Mouse (Mus musculus) stomach, embryonic 14.5 days (tissue): Measurements from ENCODE around the gene Prrc2c. TPM values are rescaled to one million over a fixed set of nuclear protein-coding genes. Genes with fewer than 3 reads are reported as not detected.
"Not testable (repeated sequence)": the region's sequence is repeated elsewhere in the genome, so short reads cannot be mapped to it uniquely, and the experiment has no call there.

Experiments used
- ATAC-seq: fragments of 200-750 bp; cut with Nextera tagmentation; 2 replicates; pipeline ENCODE4 v1.8.0; 2017; ENCODE audit warnings: low read depth, moderate TSS enrichment; ENCODE audit not compliant: insufficient number of reproducible peaks, insufficient read depth, low FRiP score
- H3K27ac ChIP-seq: fragments of 300-500 bp; sonication (generic); 2 replicates; pipeline ENCODE4 v1.5.1; 2014; ENCODE audit warnings: mild to moderate bottlenecking, low read length, moderate library complexity, mixed read lengths
- H3K27me3 ChIP-seq: fragments of 300-500 bp; sonication (generic); 2 replicates; pipeline ENCODE4 v1.6.1; 2014; ENCODE audit warnings: low read length, control low read depth, mixed read lengths; ENCODE audit not compliant: control insufficient read depth, insufficient read depth
- H3K36me3 ChIP-seq: fragments of 300-500 bp; sonication (generic); 2 replicates; pipeline ENCODE4 v1.6.1; 2014; ENCODE audit warnings: mild to moderate bottlenecking, control low read depth, low read length, moderate library complexity, mixed read lengths; ENCODE audit not compliant: control insufficient read depth, insufficient read depth
- H3K4me1 ChIP-seq: fragments of 300-500 bp; sonication (generic); 2 replicates; pipeline ENCODE4 v1.6.1; 2014; ENCODE audit warnings: low read length, control low read depth, mixed read lengths; ENCODE audit not compliant: control insufficient read depth, insufficient read depth
- H3K4me2 ChIP-seq: fragments of 300-500 bp; sonication (generic); replicated peaks from 2 replicates; pipeline ENCODE4 v1.6.1; 2014; ENCODE audit warnings: low read depth, low read length, control low read depth
- H3K4me3 ChIP-seq: fragments of 300-500 bp; sonication (generic); 2 replicates; pipeline ENCODE4 v1.5.1; 2014; ENCODE audit warnings: low read depth, low read length, control low read depth
- H3K9ac ChIP-seq: fragments of 300-500 bp; sonication (generic); replicated peaks from 2 replicates; pipeline ENCODE4 v1.6.1; 2014; ENCODE audit warnings: low read depth, mild to moderate bottlenecking, control low read depth, low read length, moderate library complexity, mixed read lengths
- H3K9me3 ChIP-seq: fragments of 300-500 bp; sonication (generic); 2 replicates; pipeline ENCODE4 v1.6.1; 2016; ENCODE audit warnings: low read depth, low read length, control low read depth; ENCODE audit not compliant: control insufficient read depth
- WGBS: fragments of 180-500 bp; shearing (Covaris S2); extraction: QIAGEN DNeasy Blood & Tissue Kit; methylation state at CpG from one replicate; pipeline ENCODE4 v1.1.7; 2014; 5-methylcytosine and 5-hydroxymethylcytosine counted together
- polyA plus RNA-seq: library from polyadenylated mRNA; unstranded; fragments of >200 nt; fragmentation: Nextera tagmentation; extraction: Ambion mirVana; gene quantifications from 2 replicates; pipeline ENCODE4 v1.2.1, GENCODE M21; 2014

Gene Prrc2c
- polyA plus RNA-seq = 203 and 211 TPM in 2 replicates

GRCm38 (mm10) chr1:162740401-162740835 lies at the start of gene Prrc2c:
TSS of gene Prrc2c (minus strand) at chr1:162740556.
- Histone ChIP-seq H3K9me3 (no peaks in the 10 kb centered on the region), H3K27me3 (no peaks in the 10 kb centered on the region), H3K4me1 (peaks cover 20% of the 10 kb centered on the region), H3K36me3 (no peaks in the 10 kb centered on the region), H3K4me3 (peak within 1 kb of the TSS; percentile 98), H3K4me2 (peak within 1 kb of the TSS; percentile 89), H3K27ac (peak within 1 kb of the TSS; percentile 99), H3K9ac (peak within 1 kb of the TSS; percentile 99)
- peak; percentile 96 for ATAC-seq
- whole genome bisulfite sequencing = under 1% methylated on average over 36 of the region's 36 CpGs

DNA sequence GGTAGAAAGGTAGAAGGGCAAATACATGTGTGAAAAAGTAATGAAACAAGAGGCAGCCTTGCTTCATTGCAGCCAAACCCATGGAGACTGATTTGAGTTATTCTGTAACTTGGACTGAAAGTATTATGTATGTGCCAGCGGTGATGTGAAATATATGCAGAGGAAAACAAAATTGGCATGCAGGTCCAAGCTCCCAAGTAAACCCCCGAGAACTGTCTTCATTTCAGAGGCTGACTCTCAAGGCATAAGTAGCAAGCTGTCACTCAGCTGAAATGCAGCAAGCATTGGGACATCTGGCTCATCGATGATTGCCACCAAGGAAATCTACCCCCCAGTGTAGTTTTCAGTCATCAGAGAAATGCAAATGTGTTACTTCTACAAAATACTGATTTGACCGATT lies 44.9 kb upstream of the Prrc2c start:
- ATAC-seq = no peak
- Histone ChIP-seq H3K4me3 (no peak overlapping the region), H3K27ac (no peak overlapping the region), H3K36me3 (no peaks in the 10 kb centered on the region), H3K9me3 (no peaks in the 10 kb centered on the region), H3K4me2 (no peak overlapping the region), H3K27me3 (no peaks in the 10 kb centered on the region), H3K9ac (no peak overlapping the region), H3K4me1 (no peaks in the 10 kb centered on the region)
- 85% methylated on average over 4 of the region's 4 CpGs for WGBS

- Histone ChIP-seq H3K36me3 (no peaks in the 10 kb centered on the region), H3K9ac (no peak overlapping the region), H3K4me2 (no peak overlapping the region), H3K9me3 (no peaks in the 10 kb centered on the region), H3K27ac (no peak overlapping the region), H3K4me3 (no peak overlapping the region), H3K4me1 (no peaks in the 10 kb centered on the region), H3K27me3 (no peaks in the 10 kb centered on the region)
- ATAC-seq = no peak
- WGBS = 77% methylated on average over 7 of the region's 7 CpGs
Measured at GRCm38 (mm10) chr1:162783669-162784248, 43.4 kb upstream of the Prrc2c start.

GRCm38 (mm10) chr1:162781035-162781434 lies 40.7 kb upstream of the Prrc2c start:
- H3K27ac ChIP-seq, ATAC-seq, H3K4me2 ChIP-seq, H3K27me3 ChIP-seq, H3K36me3 ChIP-seq, H3K9me3 ChIP-seq, H3K4me1 ChIP-seq, H3K4me3 ChIP-seq, H3K9ac ChIP-seq: not testable (repeated sequence)
- 96% methylated on average over 2 of the region's 2 CpGs for WGBS

- Histone ChIP-seq H3K4me3 (no peak overlapping the region), H3K9ac (no peak overlapping the region), H3K27ac (no peak overlapping the region), H3K4me1 (no peaks in the 10 kb centered on the region), H3K36me3 (no peaks in the 10 kb centered on the region), H3K27me3 (no peaks in the 10 kb centered on the region), H3K9me3 (no peaks in the 10 kb centered on the region), H3K4me2 (no peak overlapping the region)
- WGBS = 85% methylated on average over 5 of the region's 5 CpGs
- no peak for ATAC-seq
Measured at GRCm38 (mm10) chr1:162777943-162778538, 37.7 kb upstream of the Prrc2c start.

DNA sequence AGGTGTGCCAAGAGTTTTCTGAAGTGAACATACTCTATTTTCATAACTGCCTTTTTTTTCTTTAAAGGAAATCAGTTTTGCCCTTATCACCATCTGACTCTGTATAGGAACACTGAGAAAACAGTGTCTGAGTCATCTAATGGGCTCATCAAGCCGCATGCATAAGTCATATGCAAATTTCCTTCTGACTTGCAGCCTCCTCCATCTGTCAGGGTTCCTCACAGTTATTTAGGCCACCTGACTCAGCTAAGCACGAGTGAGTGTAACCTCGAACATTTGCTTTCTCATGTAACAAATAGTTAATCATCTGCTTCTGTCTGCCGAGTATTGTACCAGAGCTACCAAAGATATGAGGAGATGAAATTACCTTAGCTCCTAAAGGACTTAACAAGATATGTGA lies 33.3 kb upstream of the Prrc2c start:
- WGBS = 58% methylated on average over 4 of the region's 4 CpGs
- no peak overlapping the region for H3K4me3 ChIP-seq
- ATAC-seq = no peak
- no peak overlapping the region for H3K27ac ChIP-seq
- no peaks in the 10 kb centered on the region for H3K27me3 ChIP-seq
- no peaks in the 10 kb centered on the region for H3K36me3 ChIP-seq
- no peaks in the 10 kb centered on the region for H3K9me3 ChIP-seq
- H3K9ac ChIP-seq = no peak overlapping the region
- no peaks in the 10 kb centered on the region for H3K4me1 ChIP-seq
- no peak overlapping the region for H3K4me2 ChIP-seq

DNA sequence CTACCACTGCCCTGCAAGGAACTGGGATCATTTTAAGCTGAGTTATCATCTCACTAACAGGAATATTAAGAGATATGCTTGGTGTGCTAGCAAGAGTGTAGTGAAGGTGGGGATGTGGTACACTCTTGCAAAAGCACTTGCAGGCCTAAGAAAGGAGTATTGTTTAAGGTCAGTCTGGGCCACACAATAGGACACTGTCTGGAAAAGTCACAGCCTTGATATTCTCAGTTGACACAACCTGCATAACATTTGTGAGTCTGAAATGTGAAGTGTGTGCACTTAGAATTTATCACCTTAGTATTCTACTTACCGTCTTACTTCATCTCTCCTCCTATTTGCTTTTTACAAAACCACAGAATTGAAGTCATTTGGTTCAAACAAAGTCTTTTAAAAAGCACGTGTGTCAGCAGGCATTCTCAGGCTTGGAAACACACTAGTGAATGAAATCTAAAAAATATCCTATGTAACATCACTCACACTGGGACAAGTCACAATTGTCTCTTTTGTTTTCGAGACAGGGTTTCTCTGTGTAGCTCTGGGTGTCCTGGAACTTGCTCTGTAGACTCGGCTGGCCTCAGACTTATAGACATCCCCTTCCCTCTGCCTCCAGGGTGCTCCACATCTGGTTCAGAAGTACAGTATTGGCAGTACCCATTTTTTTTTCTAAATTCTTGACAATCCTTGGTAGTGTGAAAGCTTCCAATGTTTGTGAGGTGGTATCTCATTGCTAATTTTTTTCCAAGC lies 31.4 kb upstream of the Prrc2c start:
- ATAC-seq = no peak
- Histone ChIP-seq H3K4me2 (no peak overlapping the region), H3K4me3 (no peak overlapping the region), H3K36me3 (no peaks in the 10 kb centered on the region), H3K27ac (no peak overlapping the region), H3K4me1 (no peaks in the 10 kb centered on the region), H3K9ac (no peak overlapping the region), H3K9me3 (no peaks in the 10 kb centered on the region), H3K27me3 (no peaks in the 10 kb centered on the region)
- WGBS = 70% methylated on average over 4 of the region's 4 CpGs

DNA sequence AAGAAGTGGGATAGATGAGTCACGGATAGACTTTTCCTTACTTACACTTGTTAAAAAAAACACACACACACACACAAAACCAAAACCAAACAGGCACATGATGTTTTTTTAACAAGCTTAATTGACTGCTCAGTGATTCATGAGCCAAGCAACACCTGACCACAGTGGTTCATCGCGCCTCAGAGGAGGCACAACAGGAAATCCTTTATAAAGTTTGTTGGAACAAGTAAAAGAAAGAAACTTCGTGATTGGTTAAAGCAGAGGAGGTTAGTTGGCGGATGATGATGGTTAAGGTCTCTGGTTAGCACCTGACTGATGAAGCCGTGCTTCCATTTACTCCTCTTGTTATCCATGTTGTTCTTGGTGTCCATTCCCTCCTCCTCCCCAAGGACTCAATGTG lies 11.7 kb upstream of the Prrc2c start:
- Histone ChIP-seq H3K27me3 (no peaks in the 10 kb centered on the region), H3K9me3 (no peaks in the 10 kb centered on the region), H3K36me3 (no peaks in the 10 kb centered on the region), H3K4me3 (no peak overlapping the region), H3K27ac (no peak overlapping the region), H3K4me2 (no peak overlapping the region), H3K9ac (no peak overlapping the region), H3K4me1 (no peaks in the 10 kb centered on the region)
- 79% methylated on average over 6 of the region's 6 CpGs for WGBS
- no peak for ATAC-seq
